Mouse (Mus musculus): ENCODE results near the gene Parp11. TPM values are rescaled to one million over a fixed set of nuclear protein-coding genes. Genes with fewer than 3 reads are reported as not detected.
A peak's percentile ranks its signal among the peaks of the same experiment; 100 is the strongest.

Parp11 gene
- polyA plus RNA-seq, 1 experiment from 2014 or later, result 72.0 TPM

DNA sequence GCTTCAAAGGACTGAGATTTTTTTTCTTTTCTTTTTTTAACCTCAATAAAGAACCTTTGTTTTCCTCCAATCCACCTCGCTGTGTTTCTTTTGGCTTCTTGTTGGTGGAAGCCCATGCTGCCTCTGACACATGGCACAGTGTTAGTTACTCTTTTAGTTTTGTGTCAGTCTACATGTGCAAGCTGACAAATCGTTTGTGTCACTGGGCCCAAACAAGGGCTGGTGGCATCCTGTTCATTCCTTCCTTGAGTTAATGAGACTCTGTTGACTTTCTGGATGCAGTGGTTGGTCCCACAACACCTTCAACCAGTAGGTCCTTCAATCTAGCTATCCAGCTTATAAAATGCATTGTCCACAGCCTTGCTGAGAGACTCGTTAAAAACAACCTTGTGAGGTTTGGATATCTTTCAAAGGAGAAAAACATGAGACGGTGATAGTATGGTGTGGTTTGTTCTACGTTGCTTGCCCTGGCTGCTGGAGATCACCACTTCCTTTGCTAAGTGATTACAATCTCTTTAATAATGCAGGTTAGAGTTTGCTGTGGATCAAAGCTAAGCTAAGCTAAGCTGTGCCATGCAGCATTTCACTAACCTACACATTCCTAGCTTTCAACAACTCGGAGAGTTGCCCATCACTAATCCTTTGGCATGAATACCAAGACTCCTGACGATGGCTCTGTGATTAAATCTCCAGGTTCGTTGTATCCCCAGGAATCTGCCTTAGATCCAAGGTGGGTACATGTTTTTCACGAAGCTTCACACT lies 12.6 kb upstream of the Parp11 start:
- Histone ChIP-seq H3K4me1 (no peaks in the 10 kb centered on the region), H3K27me3 (no peaks in the 10 kb centered on the region), H3K9ac (replicated peaks) (no peak overlapping the region), H3K36me3 (no peaks in the 10 kb centered on the region), H3K27ac (replicated peaks) (no peak overlapping the region), H3K9me3 (no peaks in the 10 kb centered on the region), H3K4me3 (no peak overlapping the region), H3K4me2 (replicated peaks) (no peak overlapping the region)
- 81% methylated on average over 9 of the region's 9 CpGs for WGBS
- no peak for ATAC-seq (ENCODE audit: low FRiP score, low read depth)

DNA sequence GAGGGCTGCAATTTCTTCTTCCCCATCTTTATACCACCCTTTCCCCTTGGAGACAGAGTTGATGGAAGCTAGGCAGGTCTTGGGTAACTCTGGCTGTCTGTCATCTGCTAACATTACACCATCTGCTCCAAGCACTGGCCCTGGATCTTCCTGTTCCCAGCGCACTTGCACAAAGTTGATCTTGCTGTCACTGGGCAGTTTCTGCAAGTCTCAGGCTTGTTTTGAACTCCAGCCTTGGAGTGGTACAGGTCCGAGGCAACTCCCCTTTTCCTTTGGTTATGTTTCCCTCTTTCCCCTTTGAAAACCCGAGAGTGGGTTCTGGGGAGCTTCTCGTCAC lies 12.0 kb upstream of the Parp11 start:
- Histone ChIP-seq H3K9ac (replicated peaks) (no peak overlapping the region), H3K27ac (replicated peaks) (no peak overlapping the region), H3K4me2 (replicated peaks) (no peak overlapping the region), H3K4me3 (no peak overlapping the region), H3K4me1 (0 out of 2 replicates have a peak, but pooled peaks cover 3% of the 10 kb centered on the region), H3K9me3 (no peaks in the 10 kb centered on the region), H3K36me3 (no peaks in the 10 kb centered on the region), H3K27me3 (no peaks in the 10 kb centered on the region)
- WGBS, result 90% methylated on average over 4 of the region's 4 CpGs
- no peak for ATAC-seq (ENCODE audit: low FRiP score, low read depth)

DNA sequence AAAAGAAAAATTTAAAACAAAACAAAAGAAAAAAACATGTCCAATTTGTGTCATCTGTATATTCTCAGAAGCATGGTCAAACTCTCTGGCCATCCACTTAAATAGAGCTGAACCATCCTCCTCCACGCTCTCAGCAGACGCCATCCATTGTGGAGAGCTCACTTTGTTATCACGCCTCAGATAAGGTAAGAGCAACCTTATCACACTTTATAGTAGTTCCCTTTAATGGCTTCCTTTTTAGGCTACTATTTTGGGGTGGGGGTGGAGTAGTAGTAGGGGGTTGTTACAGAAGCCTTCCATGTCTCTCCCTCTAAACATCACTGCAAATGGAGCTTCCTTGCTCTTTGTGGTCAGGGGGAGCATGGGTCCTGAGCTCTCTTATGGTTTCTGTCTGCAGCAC lies 7.6 kb upstream of the Parp11 start:
- no peak overlapping the region for H3K9ac ChIP-seq (replicated peaks)
- no peak overlapping the region for H3K4me2 ChIP-seq (replicated peaks)
- no peak for ATAC-seq (ENCODE audit: low FRiP score, low read depth)
- H3K4me1 ChIP-seq, result peaks cover 33% of the 10 kb centered on the region
- no peaks in the 10 kb centered on the region for H3K27me3 ChIP-seq
- H3K27ac ChIP-seq (replicated peaks), result no peak overlapping the region
- H3K4me3 ChIP-seq, result no peak overlapping the region
- no peaks in the 10 kb centered on the region for H3K36me3 ChIP-seq
- WGBS, result 96% methylated on average over 3 of the region's 3 CpGs
- no peaks in the 10 kb centered on the region for H3K9me3 ChIP-seq

DNA sequence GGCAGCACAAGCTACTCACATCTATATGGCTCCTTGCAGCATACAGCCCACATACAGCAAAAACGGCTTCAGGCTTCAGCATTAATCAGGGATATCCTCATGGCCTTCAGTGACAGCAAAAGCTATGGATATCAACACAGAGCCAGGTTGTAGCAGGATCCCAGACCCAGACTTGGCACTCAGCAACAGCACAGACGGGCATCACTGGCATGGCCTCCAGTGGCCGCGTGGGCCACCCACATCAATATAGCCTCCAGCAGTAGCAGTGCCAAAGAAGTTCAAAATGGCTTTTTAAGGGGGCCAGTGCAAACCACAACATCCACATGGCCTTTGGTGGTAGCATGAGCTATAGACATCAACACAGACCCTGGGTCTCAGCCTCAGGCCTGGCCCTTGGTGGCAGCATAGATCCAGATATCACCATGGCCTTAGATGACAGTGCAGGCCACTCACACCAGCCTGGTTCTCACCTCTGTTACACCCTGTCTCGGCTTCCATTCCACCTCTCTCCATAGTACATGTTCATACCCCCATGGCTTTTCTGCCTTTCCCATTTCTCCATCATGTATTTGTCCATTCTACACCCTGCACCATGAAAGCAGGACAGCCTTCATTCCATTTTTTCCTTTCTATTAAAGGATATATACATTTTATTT lies 7.0 kb upstream of the Parp11 start:
- Histone ChIP-seq H3K9ac (replicated peaks) (no peak overlapping the region), H3K4me2 (replicated peaks) (no peak overlapping the region), H3K4me1 (peaks cover 38% of the 10 kb centered on the region), H3K27ac (replicated peaks) (no peak overlapping the region), H3K9me3 (no peaks in the 10 kb centered on the region), H3K4me3 (no peak overlapping the region), H3K27me3 (no peaks in the 10 kb centered on the region), H3K36me3 (no peaks in the 10 kb centered on the region)
- ATAC-seq (ENCODE audit: low FRiP score, low read depth), result peak; percentile 20; the same call in 1 of the 2 replicates
- 86% methylated on average over 5 of the region's 5 CpGs for WGBS

DNA sequence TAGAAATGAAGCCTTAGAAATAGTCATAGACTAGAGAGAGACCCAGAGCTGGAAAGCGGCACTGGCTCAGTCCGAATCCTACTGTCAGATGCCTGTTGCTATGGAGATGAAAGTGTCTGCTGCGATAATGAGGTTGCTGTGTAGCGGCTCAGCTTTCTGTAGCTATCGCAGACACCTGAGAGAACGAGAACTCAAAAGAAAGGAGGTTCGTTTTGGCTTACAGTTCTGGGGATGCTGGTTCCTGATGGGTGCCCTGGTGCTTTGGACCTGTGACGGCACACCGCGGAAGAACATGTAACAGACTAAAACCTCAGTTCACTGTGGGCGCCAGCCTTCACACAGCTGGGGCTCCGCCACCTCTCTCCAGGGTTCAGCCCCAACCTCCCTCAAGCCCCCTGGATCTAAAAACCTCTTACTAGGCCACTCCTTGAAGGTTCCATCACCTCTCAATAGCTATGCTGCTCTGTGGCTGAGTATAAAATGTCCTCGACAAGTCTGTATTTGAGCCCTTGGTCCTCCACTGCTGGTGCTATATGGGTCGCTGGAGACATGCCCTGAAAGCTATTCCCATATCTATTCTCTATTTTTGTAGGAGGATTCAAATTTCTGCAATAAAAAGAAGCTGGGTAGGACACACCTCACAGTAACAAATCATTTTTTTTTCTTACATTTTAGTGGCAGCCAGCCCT lies 6.1 kb upstream of the Parp11 start:
- no peaks in the 10 kb centered on the region for H3K36me3 ChIP-seq
- peak overlapping the region; percentile 43 for H3K4me2 ChIP-seq (replicated peaks)
- H3K4me3 ChIP-seq, result no peak overlapping the region
- peaks cover 45% of the 10 kb centered on the region for H3K4me1 ChIP-seq
- H3K9ac ChIP-seq (replicated peaks), result no peak overlapping the region
- no peaks in the 10 kb centered on the region for H3K9me3 ChIP-seq
- ATAC-seq (ENCODE audit: low FRiP score, low read depth), result peak; percentile 78
- no peak overlapping the region for H3K27ac ChIP-seq (replicated peaks)
- H3K27me3 ChIP-seq, result peaks cover 4% of the 10 kb centered on the region; the same call in 1 of the 2 replicates
- WGBS, result 30% methylated on average over 14 of the region's 14 CpGs

DNA sequence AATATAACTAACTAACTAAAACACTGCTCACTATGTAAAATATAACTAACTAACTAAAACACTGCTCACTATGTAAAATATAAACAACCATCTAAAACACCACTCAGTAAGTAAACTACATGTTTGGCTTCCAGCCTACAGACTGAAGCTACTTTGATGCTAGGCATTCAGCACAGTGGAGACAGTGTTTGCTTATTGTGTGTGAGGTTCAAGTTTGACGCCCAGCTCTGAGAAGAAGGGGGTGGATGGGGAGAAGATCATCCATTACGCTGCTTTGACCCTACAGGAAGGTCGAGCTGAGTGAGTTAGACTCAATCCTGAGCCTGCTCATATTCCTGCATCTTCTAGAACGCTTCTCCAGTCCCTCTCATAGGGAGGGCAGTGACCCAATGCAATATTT lies 4.1 kb upstream of the Parp11 start:
- Histone ChIP-seq H3K4me3 (no peak overlapping the region), H3K9ac (replicated peaks) (no peak overlapping the region), H3K36me3 (no peaks in the 10 kb centered on the region), H3K4me1 (peaks cover 50% of the 10 kb centered on the region), H3K9me3 (no peaks in the 10 kb centered on the region), H3K4me2 (replicated peaks) (no peak overlapping the region), H3K27ac (replicated peaks) (no peak overlapping the region), H3K27me3 (peaks cover 12% of the 10 kb centered on the region; the same call in 1 of the 2 replicates)
- no peak for ATAC-seq (ENCODE audit: low FRiP score, low read depth)
- 51% methylated on average over 4 of the region's 4 CpGs for WGBS

DNA sequence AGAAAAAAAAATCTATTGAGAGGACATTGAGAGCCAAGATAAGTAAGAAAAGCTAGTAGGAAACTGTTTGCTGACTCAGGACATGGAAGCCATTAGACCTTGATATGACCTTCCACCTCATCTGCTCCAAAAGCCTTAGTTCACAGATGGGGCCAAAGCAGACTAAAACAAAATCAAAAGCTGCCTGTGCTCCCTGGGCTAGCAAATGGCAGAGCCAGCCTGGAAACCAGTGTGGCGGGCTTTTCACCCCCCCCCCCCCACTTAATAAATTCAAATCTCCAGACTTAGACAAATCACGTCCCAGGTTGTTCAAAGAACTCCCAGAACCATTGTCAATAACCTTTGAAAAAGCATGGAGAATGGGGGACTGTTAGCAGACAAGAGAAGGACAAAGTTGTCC lies 2.7 kb upstream of the Parp11 start:
- Histone ChIP-seq H3K36me3 (no peaks in the 10 kb centered on the region), H3K4me2 (replicated peaks) (no peak overlapping the region), H3K9me3 (no peaks in the 10 kb centered on the region), H3K4me1 (peaks cover 62% of the 10 kb centered on the region), H3K27me3 (peaks cover 18% of the 10 kb centered on the region; the same call in 1 of the 2 replicates), H3K4me3 (no peak overlapping the region), H3K27ac (replicated peaks) (peak overlapping the region; percentile 61), H3K9ac (replicated peaks) (no peak overlapping the region)
- no peak for ATAC-seq (ENCODE audit: low FRiP score, low read depth)
- WGBS, result 0% methylated on average over 2 of the region's 2 CpGs

DNA sequence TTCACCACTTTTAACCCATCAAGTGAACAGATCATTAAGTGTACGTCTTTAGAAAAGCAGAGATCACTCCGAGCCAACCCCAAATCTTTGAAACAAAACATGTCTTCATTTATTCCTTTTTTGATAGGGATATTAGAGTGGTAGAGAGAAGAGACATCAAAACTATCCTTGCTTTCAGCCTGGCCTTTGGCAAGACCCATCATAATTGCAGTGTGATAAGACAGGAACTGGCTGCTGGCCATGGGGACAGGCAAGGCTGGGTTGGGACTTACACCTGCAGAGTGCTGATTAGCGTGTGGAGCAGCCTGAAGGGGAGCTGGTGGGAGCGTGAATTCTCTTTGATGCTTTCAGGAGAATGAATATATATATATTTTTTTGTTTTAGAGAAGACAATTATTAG lies 2.2 kb upstream of the Parp11 start:
- Histone ChIP-seq H3K27ac (replicated peaks) (peak overlapping the region; percentile 63; the same call in 1 of the 2 replicates), H3K4me3 (no peak overlapping the region), H3K4me1 (peaks cover 65% of the 10 kb centered on the region), H3K27me3 (peaks cover 18% of the 10 kb centered on the region; the same call in 1 of the 2 replicates), H3K36me3 (no peaks in the 10 kb centered on the region), H3K9ac (replicated peaks) (no peak overlapping the region), H3K4me2 (replicated peaks) (no peak overlapping the region), H3K9me3 (no peaks in the 10 kb centered on the region)
- WGBS, result 42% methylated on average over 4 of the region's 4 CpGs
- no peak for ATAC-seq (ENCODE audit: low FRiP score, low read depth)

DNA sequence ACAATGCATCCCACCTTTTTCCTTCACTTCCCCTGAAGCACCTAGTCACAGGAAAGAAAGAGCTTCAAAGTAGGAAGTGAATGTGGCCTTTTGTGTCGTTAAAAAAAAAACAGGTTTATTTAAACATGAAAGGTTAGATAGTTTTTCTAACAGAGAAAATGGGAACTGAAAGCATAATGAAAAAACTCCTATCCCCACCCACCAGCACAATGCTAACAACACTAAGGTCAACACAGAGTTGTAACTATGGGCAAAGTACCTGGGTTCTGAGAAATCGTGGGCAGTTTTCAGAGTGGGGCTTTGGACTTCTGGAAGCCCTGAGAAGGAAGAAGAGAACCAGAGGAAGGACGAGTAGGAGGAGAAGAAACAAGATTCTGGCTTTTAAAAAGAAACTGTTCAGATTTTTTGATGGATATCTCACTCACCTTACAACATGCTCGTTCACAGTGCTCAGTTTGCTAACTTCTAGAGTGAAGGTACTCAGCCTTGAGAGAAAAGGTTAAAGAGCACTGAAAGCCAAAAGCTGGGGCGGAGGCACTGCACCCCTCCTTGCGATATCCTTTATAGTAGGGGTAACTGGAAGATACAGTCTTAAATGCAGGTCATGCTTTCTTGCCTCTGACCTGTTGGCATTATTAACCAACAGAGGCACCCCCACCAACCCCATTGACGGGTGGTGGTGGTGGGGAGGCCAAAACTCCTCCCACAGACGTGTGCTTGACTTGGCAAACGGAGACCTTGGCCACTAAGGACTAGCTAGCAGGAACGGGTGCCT lies 1.2 kb downstream of the Parp11 start:
- H3K4me1 ChIP-seq, result peaks cover 57% of the 10 kb centered on the region
- H3K9ac ChIP-seq (replicated peaks), result no peak overlapping the region
- H3K9me3 ChIP-seq, result no peaks in the 10 kb centered on the region
- WGBS, result 72% methylated on average over 10 of the region's 10 CpGs
- H3K4me3 ChIP-seq, result no peak overlapping the region
- peak overlapping the region; percentile 97; the same call in 1 of the 2 replicates for H3K27ac ChIP-seq (replicated peaks)
- no peaks in the 10 kb centered on the region for H3K36me3 ChIP-seq
- ATAC-seq (ENCODE audit: low FRiP score, low read depth), result no peak
- peaks cover 18% of the 10 kb centered on the region; the same call in 1 of the 2 replicates for H3K27me3 ChIP-seq
- H3K4me2 ChIP-seq (replicated peaks), result no peak overlapping the region

DNA sequence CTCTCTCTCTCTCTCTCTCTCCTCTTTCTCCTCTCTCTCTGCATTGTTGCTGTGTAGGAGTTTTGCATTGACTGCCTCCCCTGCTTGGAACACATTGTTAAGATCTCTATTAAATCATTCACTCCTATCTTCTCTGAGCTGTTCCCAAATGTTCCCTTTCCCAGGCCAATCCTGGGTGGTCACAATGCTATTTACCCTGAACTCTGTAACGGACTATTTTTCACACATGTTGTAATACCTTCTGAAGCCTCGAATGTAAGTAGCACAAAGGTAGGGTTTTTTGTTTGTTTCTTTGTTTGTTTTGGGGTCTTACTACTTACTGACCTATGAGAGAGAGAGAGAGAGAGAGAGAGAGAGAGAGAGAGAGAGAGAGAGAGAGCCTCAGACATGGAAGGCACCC lies 2.2 kb downstream of the Parp11 start:
- ATAC-seq (ENCODE audit: low FRiP score, low read depth), result no peak
- Histone ChIP-seq H3K27ac (replicated peaks) (peak overlapping the region; percentile 97), H3K4me2 (replicated peaks) (no peak overlapping the region), H3K9me3 (no peaks in the 10 kb centered on the region), H3K4me3 (no peak overlapping the region), H3K27me3 (peaks cover 18% of the 10 kb centered on the region; the same call in 1 of the 2 replicates), H3K9ac (replicated peaks) (no peak overlapping the region; the same call in 1 of the 2 replicates), H3K36me3 (no peaks in the 10 kb centered on the region), H3K4me1 (peaks cover 48% of the 10 kb centered on the region)
- 49% methylated on average over 2 of the region's 2 CpGs for WGBS

DNA sequence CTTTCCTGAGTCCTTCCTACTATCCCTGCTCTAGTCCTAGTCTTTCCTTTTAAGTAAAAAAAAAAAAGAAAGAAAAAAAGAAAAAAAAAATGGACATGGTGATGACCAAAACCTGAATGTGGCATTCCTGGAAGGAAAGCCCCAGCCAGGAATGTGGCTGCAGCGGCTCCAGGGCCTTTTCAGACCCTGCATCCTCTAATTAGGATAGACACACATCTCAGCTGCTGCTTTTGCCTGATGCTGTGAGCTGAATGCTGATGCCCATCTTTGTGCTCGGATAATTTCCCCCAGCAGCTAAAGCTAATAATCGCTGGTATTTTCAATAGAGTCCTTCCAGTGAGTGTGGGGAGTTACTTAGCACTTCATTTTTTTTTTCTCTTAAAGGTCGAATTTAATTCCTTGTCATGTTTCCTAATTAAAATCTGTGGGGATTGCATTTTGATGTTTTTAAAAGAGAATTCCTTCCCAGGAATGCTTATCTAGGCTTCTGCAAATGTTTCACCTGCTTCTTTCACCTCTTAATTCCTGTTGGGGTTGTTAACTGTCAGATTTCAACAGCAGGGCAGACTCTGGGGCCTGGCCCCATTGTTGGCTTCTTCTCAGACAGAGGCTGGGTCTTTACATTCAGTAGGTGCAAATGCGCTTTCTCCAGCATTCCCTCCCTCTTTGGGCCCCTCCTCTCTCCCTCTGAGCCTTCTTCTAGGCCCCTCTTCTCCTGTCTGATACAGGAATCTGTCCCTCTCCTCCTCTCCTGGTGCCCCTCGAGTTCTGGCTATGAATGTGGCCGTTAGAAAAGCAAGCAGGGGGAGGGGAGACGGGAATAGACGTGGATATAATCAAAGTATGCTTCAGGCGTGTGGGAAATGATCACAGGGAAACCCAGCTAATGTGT lies 3.1 kb downstream of the Parp11 start:
- peaks cover 47% of the 10 kb centered on the region for H3K4me1 ChIP-seq
- H3K27ac ChIP-seq (replicated peaks), result peak overlapping the region; percentile 97
- no peaks in the 10 kb centered on the region for H3K9me3 ChIP-seq
- no peak overlapping the region for H3K4me3 ChIP-seq
- peak; percentile 73 for ATAC-seq (ENCODE audit: low FRiP score, low read depth)
- no peak overlapping the region; the same call in 1 of the 2 replicates for H3K9ac ChIP-seq (replicated peaks)
- peaks cover 18% of the 10 kb centered on the region; the same call in 1 of the 2 replicates for H3K27me3 ChIP-seq
- WGBS, result 6% methylated on average over 10 of the region's 10 CpGs
- peak overlapping the region; percentile 31 for H3K4me2 ChIP-seq (replicated peaks)
- H3K36me3 ChIP-seq, result no peaks in the 10 kb centered on the region
